Mouse (Mus musculus): ENCODE data around the gene Gatad2a. TPM values are rescaled to one million over a fixed set of nuclear protein-coding genes. Genes with fewer than 3 reads are reported as not detected.
"Not testable (repeated sequence)": the region's sequence is repeated elsewhere in the genome, so short reads cannot be mapped to it uniquely, and the experiment has no call there.

Gene Gatad2a
- polyA plus RNA-seq, 1 experiment from 2014 or later: 57.3 TPM

DNA sequence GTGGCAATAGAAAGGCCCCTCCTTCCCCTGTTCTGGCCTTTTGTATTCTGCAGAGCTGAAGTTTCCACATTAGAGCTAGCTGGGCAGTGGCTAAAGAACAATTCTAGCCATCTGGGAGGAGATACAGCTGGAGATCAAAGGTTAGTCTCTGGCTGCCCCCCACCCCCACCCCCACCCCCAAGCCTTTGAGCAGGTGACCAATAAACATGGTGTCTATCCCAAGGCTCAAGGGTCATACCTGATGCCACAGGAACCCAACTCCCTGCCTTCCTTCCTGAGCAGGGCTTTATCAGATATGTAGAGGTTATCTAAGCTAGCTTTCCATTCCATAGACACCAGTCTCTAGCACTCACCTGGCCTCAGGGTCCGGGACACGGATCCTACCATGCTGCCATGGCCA lies 45.9 kb downstream of the Gatad2a start:
- 89% methylated on average over 2 of the region's 2 CpGs for WGBS
- Histone ChIP-seq H3K4me3 (no peak overlapping the region), H3K27me3 (replicated peaks; ENCODE audit: low read depth, poor library complexity, severe bottlenecking) (no peaks in the 10 kb centered on the region), H3K4me1 (peaks cover 5% of the 10 kb centered on the region; the same call in 1 of the 2 replicates), H3K9me3 (no peaks in the 10 kb centered on the region), H3K36me3 (replicated peaks) (peaks cover 59% of the 10 kb centered on the region), H3K27ac (replicated peaks) (no peak overlapping the region)
- DNase-seq (ENCODE audit: low spot score): no peak

GRCm38 (mm10) chr8:69942495-69942894 lies 53.7 kb downstream of the Gatad2a start:
- WGBS: 91% methylated on average over 3 of the region's 3 CpGs
- DNase-seq (ENCODE audit: low spot score); H3K9me3 ChIP-seq; H3K27ac ChIP-seq (replicated peaks); H3K27me3 ChIP-seq (replicated peaks; ENCODE audit: low read depth, poor library complexity, severe bottlenecking); H3K4me3 ChIP-seq: not testable (repeated sequence)
- Histone ChIP-seq H3K4me1 (peaks cover 39% of the 10 kb centered on the region), H3K36me3 (replicated peaks) (peaks cover 56% of the 10 kb centered on the region)

DNA sequence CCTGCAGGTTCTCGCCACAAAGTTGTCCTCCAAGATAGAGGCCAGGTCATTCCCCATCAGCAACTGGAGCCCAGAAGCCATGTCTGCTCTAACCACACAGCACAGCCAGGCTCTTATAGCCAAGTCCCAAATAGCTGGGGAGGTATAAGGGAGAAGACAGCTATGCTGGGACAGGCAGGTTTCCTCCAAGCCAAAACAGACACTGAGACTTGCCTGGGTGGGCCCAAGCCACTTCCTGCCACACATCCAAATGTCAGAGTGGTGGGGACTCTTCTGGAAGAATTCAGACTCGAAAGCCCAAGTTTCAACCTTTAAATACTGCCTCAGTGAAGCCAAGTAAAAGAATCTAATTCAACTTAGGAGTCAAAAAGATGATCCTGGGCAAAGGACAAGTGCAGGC lies 55.8 kb downstream of the Gatad2a start:
- no peak for DNase-seq (ENCODE audit: low spot score)
- Histone ChIP-seq H3K4me3 (no peak overlapping the region), H3K36me3 (replicated peaks) (peaks cover 48% of the 10 kb centered on the region), H3K9me3 (no peaks in the 10 kb centered on the region), H3K4me1 (peaks cover 59% of the 10 kb centered on the region), H3K27me3 (replicated peaks; ENCODE audit: low read depth, poor library complexity, severe bottlenecking) (no peaks in the 10 kb centered on the region), H3K27ac (replicated peaks) (0 out of 2 replicates have a peak overlapping the region, but pooled peaks have one; percentile 59)
- WGBS: 87% methylated on average over 2 of the region's 2 CpGs

DNA sequence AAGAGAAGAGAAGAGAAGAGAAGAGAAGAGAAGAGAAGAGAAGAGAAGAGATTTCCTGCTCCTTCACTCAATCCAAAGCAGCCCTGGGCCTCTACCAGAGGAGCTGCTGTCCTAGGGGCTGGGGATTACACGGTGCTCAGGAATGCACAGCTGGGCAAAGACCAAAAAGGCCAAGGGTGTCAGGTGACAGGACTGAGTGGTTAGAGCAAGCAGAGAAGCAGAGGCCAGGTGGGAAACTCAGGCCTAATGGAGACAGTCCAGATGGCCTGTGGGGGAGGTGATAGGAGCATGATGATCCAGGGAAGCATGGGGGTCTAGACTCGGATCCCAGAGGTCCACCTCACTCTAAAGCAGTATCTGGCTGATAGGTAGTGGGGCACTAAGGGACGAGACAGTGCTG lies 56.6 kb downstream of the Gatad2a start:
- peaks cover 55% of the 10 kb centered on the region for H3K36me3 ChIP-seq (replicated peaks)
- peak overlapping the region; percentile 24; the same call in 1 of the 2 replicates for H3K4me3 ChIP-seq
- peak; percentile 78 for DNase-seq (ENCODE audit: low spot score)
- H3K4me1 ChIP-seq: peaks cover 59% of the 10 kb centered on the region
- H3K27me3 ChIP-seq (replicated peaks; ENCODE audit: low read depth, poor library complexity, severe bottlenecking): no peaks in the 10 kb centered on the region
- whole genome bisulfite sequencing: 34% methylated on average over 3 of the region's 3 CpGs
- H3K27ac ChIP-seq (replicated peaks): peak overlapping the region; percentile 59; the same call in 1 of the 2 replicates
- no peaks in the 10 kb centered on the region for H3K9me3 ChIP-seq

DNA sequence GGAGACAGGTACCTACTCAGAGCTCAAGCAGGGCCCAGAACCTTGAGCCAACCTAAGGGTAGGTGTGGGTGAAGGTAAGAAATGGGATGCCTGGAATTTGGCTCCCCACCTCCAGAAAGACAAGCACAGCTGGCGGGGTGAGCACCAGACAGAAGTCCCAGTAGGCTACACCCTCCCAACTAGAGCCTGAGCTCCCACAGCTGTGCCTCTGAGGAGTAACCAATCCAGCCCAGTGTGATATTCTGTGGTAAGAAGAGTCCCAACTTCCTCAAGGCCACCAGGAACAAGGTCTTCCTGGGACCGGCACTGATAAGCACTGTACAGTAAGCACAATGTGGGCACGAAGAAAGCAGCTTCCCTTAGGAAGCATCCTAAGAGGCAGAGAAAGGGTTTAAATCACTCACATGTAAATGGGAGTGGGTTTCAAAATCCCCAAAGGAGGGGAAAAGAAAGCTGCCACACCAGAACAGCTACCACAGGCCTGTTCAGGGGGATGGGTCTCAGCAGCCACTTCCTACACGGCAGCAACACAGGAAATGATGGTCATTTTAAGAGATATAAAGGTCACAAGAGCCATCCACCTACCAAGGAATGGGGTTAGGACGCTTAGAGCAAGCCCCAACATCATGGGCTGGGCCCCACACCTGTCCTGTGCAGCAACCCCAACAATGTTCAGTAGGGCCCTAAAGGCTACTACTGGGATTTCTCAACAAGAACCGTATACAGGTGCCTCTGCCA lies 57.8 kb downstream of the Gatad2a start:
- DNase-seq (ENCODE audit: low spot score): no peak
- 87% methylated on average over 6 of the region's 6 CpGs for WGBS
- H3K9me3 ChIP-seq: no peaks in the 10 kb centered on the region
- peaks cover 60% of the 10 kb centered on the region for H3K36me3 ChIP-seq (replicated peaks)
- H3K4me3 ChIP-seq: no peak overlapping the region
- H3K4me1 ChIP-seq: peaks cover 54% of the 10 kb centered on the region
- peak overlapping the region; percentile 30; the same call in 1 of the 2 replicates for H3K27ac ChIP-seq (replicated peaks)
- no peaks in the 10 kb centered on the region for H3K27me3 ChIP-seq (replicated peaks; ENCODE audit: low read depth, poor library complexity, severe bottlenecking)

- DNase-seq (ENCODE audit: low spot score): no peak
- 88% methylated on average over 3 of the region's 3 CpGs for WGBS
- peaks cover 64% of the 10 kb centered on the region for H3K36me3 ChIP-seq (replicated peaks)
- H3K27me3 ChIP-seq (replicated peaks; ENCODE audit: low read depth, poor library complexity, severe bottlenecking): no peaks in the 10 kb centered on the region
- no peak overlapping the region for H3K4me3 ChIP-seq
- peaks cover 53% of the 10 kb centered on the region for H3K4me1 ChIP-seq
- H3K27ac ChIP-seq (replicated peaks): peak overlapping the region; percentile 45; the same call in 1 of the 2 replicates
- no peaks in the 10 kb centered on the region for H3K9me3 ChIP-seq
These were observed 58.7 kb downstream of the Gatad2a start for GRCm38 (mm10) chr8:69937466-69937865.

GRCm38 (mm10) chr8:69936050-69936794 lies 60.0 kb downstream of the Gatad2a start:
- Histone ChIP-seq H3K4me1 (peaks cover 53% of the 10 kb centered on the region), H3K36me3 (replicated peaks) (peaks cover 75% of the 10 kb centered on the region), H3K27me3 (replicated peaks; ENCODE audit: low read depth, poor library complexity, severe bottlenecking) (no peaks in the 10 kb centered on the region), H3K4me3 (no peak overlapping the region), H3K27ac (replicated peaks) (peak overlapping the region; percentile 45), H3K9me3 (no peaks in the 10 kb centered on the region)
- 74% methylated on average over 7 of the region's 7 CpGs for WGBS
- DNase-seq (ENCODE audit: low spot score): peak; percentile 56

GRCm38 (mm10) chr8:69935431-69935830 lies 60.8 kb downstream of the Gatad2a start:
- H3K36me3 ChIP-seq (replicated peaks): peaks cover 80% of the 10 kb centered on the region

GRCm38 (mm10) chr8:69934582-69934981 lies 61.6 kb downstream of the Gatad2a start:
- Histone ChIP-seq H3K27me3 (replicated peaks; ENCODE audit: low read depth, poor library complexity, severe bottlenecking) (no peaks in the 10 kb centered on the region), H3K4me3 (no peak overlapping the region), H3K9me3 (no peaks in the 10 kb centered on the region), H3K27ac (replicated peaks) (no peak overlapping the region), H3K36me3 (replicated peaks) (peaks cover 76% of the 10 kb centered on the region), H3K4me1 (peaks cover 37% of the 10 kb centered on the region)
- 90% methylated on average over 5 of the region's 5 CpGs for WGBS
- no peak for DNase-seq (ENCODE audit: low spot score)

More at GRCm38 (mm10) chr8:69935431-69935830, 60.8 kb downstream of the Gatad2a start:
- Histone ChIP-seq H3K4me3 (no peak overlapping the region), H3K4me1 (peaks cover 45% of the 10 kb centered on the region), H3K9me3 (no peaks in the 10 kb centered on the region), H3K27ac (replicated peaks) (0 out of 2 replicates have a peak overlapping the region, but pooled peaks have one; percentile 14), H3K27me3 (replicated peaks; ENCODE audit: low read depth, poor library complexity, severe bottlenecking) (no peaks in the 10 kb centered on the region)
- DNase-seq (ENCODE audit: low spot score): no peak
- 95% methylated on average over 3 of the region's 3 CpGs for WGBS

DNA sequence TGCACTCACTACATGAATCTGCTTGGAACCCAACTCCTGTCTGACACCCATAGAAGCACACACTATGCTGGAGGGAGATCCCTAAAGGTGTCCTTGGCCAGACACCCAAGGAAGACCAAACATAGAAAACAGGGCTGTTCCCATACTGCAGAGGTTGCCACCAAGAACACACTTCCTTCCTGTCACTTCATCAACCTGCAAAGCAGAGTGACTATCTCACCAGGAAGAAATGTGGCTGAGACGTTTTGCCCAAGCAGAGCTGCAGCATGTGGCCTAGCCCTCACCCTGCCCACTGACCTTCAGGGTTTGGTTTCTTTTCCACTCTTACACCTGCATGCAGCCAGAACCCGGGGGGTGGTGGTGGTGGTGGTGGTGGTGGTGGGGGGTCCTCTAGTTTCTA lies 62.4 kb downstream of the Gatad2a start:
- Histone ChIP-seq H3K4me3 (no peak overlapping the region), H3K4me1 (peaks cover 29% of the 10 kb centered on the region), H3K36me3 (replicated peaks) (peaks cover 76% of the 10 kb centered on the region), H3K27me3 (replicated peaks; ENCODE audit: low read depth, poor library complexity, severe bottlenecking) (no peaks in the 10 kb centered on the region), H3K27ac (replicated peaks) (no peak overlapping the region), H3K9me3 (no peaks in the 10 kb centered on the region)
- WGBS: 78% methylated on average over 2 of the region's 2 CpGs
- DNase-seq (ENCODE audit: low spot score): no peak

DNA sequence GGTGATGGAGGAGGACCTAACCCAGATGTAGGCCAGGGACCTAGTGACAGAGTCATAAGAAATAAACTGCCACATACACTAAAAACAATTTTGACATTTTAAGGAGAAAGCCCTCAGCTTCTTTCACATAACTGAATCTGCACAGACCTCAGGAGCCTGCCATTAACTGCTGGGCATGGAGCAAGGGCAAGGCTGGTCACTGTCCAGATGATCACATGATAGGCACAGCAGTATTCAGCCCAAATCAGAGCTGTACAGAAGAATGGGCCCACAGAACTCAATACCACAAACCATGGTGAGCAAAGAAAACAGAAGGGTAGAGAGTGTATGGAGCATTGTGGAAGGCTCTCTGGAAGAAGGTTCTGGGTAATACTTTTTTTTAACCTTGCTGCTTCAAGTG lies 69.3 kb downstream of the Gatad2a start:
- Histone ChIP-seq H3K36me3 (replicated peaks) (peaks cover 74% of the 10 kb centered on the region), H3K27ac (replicated peaks) (no peak overlapping the region), H3K27me3 (replicated peaks; ENCODE audit: low read depth, poor library complexity, severe bottlenecking) (no peaks in the 10 kb centered on the region), H3K9me3 (no peaks in the 10 kb centered on the region), H3K4me1 (peaks cover under 1% of the 10 kb centered on the region), H3K4me3 (no peak overlapping the region)
- no peak for DNase-seq (ENCODE audit: low spot score)

DNA sequence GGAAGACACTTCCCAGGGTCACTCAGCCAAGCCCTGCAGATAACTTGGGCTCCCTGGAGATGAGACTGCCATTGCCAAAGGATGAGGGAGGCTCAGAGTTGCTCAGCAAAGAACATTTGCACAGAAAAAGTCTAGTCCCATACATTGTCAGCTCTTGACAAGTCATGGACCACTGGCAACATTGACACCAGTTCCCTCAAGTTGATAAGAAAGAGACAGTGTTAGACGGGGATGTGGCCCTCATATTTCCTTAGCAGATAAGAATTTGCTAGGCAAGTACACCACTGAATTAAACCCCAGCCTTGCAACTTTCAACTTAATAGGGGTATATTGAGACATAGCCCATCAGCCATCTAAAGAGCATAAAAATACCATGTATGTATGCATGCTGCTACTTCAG lies 72.2 kb downstream of the Gatad2a start:
- Histone ChIP-seq H3K36me3 (replicated peaks) (peaks cover 57% of the 10 kb centered on the region), H3K9me3 (no peaks in the 10 kb centered on the region), H3K27me3 (replicated peaks; ENCODE audit: low read depth, poor library complexity, severe bottlenecking) (no peaks in the 10 kb centered on the region), H3K4me3 (no peak overlapping the region), H3K4me1 (peaks cover 25% of the 10 kb centered on the region), H3K27ac (replicated peaks) (no peak overlapping the region)
- WGBS: 83% methylated on average over 1 of the region's 1 CpGs
- no peak for DNase-seq (ENCODE audit: low spot score)

- H3K9me3 ChIP-seq: no peaks in the 10 kb centered on the region
- no peaks in the 10 kb centered on the region for H3K27me3 ChIP-seq (replicated peaks; ENCODE audit: low read depth, poor library complexity, severe bottlenecking)
- peaks cover 25% of the 10 kb centered on the region for H3K4me1 ChIP-seq
- peak overlapping the region; percentile 84 for H3K27ac ChIP-seq (replicated peaks)
- DNase-seq (ENCODE audit: low spot score): no peak
- peaks cover 50% of the 10 kb centered on the region for H3K36me3 ChIP-seq (replicated peaks)
- H3K4me3 ChIP-seq: peak overlapping the region; percentile 31; the same call in 1 of the 2 replicates
- WGBS: 91% methylated on average over 2 of the region's 2 CpGs
These were observed 75.0 kb downstream of the Gatad2a start for GRCm38 (mm10) chr8:69921141-69921540.
